Mouse (Mus musculus): ENCODE data around the gene Endov.
A peak's percentile ranks its signal among the peaks of the same experiment; 100 is the strongest.

The Endov gene

DNA sequence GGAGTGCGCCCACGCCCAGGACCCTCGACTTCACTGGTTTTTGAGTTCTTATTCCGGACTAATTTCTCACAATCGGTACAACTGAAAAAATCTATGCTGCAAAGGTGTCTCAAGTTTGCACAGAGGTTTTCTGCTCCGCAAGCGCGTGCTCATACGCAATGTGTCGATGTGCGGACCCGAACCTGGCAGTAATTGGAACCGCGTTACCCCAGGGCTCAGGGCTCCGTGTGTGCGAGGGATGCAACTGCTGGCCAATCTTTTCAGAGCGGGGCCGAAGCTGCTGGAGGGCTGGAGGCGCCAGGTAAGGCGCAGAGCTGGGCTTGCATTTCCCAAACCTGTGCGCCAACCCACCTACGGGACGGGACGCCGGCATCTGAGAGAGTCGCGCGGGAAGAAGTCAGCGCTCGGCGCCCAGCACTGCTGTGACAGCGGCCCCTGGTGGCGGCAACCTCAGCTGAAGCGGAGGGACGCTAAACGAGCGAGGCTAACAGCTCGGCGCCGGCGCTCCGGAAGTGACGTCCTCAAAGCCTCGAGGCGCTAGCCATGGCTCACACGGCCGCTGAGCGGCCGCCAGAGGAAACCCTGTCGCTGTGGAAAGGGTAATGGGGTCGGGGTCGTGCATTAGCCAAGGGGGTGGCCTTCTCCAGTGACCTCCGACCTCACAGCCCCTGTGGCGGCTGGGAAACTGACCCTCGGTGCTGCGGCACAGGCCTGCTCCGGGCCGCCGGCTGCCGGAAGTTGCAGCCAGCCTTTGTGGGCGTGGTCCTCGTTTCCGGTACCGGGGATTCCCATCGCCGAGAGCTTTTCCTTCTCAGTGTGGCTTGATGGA is at the start of gene Endov:
Gene Endov (plus strand): TSS at position 487 of the 829 bp plus-strand sequence.
- peak; percentile 99 for DNase-seq

DNA sequence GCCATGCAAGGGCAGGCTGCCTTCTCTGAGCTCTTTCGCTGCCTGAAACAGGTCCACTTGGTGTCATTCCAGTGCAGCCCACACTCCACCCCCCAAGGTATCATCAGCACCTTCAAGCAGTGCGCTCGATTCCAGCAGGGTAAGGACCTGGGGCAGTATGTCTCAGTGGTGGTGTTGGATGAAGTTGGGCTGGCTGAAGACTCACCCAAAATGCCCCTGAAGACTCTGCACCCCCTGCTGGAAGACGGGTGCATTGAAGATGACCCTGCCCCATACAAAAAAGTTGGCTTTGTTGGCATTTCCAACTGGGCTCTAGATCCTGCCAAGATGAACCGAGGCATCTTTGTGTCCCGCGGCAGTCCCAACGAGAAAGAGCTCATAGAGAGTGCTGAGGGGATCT is 48.9 kb upstream of the Endov start:
- DNase-seq, result no peak

DNA sequence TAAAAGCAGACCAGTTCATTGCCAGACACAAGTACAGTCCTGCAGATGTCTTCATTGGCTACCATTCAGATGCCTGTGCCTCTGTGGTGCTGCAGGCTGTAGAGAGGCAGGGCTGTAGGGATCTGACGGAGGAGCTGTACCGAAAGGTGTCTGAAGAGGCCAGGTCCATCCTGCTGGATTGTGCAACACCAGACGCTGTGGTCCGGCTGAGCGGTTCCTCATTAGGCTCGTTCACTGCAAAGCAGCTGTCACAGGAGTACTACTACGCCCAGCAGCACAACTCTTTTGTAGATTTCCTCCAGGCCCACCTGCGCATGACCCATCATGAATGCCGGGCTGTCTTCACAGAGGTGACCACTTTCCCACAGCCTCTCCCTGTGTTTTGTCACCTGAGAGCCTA is 47.7 kb upstream of the Endov start:
- DNase-seq, result no peak

DNA sequence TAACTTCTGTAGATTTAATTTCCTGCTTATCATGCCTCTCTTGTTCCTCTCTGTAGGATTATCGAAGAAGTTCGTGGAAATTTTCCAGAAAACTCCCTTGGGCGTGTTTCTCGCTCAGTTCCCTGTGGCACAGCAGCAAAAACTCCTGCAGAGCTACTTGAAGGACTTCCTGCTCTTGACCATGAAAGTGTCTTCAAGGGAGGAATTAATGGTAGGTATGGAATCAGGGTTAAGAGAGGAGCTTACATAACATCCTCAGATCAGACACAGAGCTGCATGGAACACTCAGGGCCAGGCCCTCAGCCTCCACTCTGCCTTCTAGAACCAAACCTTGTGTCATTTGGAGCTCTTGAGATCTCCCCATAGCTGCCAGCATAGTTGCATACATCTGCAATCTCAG is 35.0 kb upstream of the Endov start:
- DNase-seq, result no peak

DNA sequence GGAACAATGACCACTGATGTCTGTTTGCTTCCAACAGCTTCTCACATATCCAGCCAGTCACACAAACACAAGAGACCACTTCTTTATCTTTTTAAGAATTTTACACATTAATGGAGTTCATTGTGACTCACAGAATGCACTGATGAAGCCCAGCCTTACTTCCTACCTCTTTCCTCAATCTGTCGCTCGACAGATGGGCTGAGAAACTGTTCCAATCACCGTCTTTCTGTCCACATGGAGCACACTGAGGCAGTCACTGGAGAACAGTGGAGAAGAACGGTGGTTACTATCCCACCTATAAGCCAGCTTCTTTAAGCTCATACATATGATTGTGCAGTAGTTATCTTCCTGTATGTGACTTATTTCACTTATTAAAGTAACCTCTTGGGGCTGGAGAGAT is 13.3 kb upstream of the Endov start:
- DNase-seq, result no peak

DNA sequence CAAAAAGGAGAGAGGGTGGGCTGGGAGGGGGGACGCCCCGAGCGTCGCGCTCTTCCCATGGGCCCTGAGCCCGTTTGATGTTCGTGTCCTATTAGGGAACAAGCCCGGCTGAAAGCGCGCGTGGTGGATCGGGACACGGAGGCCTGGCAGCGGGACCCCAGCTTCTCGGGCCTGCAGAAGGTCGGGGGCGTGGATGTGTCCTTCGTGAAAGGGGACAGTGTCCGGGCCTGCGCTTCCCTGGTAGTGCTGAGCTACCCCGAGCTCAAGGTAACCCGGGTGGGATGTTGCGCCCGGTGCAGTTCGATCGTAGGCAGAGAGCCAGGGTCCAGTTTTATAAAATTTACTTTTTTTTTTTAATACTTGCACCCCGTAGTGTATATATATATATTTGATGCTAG is 542 bp downstream of the Endov start:
- no peak for DNase-seq

DNA sequence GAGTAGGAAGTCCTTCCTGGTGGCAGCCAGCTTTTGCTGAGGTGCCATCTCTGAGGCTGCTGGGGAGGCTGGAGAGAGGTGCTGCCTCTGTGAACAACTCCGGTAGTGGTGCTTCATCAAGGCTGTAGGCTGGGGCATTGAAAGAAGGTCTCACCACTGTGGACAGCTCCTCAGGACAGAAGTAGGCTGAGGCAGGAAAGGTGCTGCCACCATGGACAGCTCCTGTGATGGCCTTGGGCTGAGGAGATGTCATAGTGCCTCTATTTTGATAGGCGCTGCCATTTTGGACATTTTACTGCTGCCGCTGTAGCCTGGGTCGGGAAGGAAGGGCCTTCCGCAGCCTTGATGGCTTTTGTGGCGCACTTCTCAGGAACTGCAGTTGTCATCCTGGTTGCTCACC is 1.7 kb downstream of the Endov start:
- DNase-seq, result no peak

DNA sequence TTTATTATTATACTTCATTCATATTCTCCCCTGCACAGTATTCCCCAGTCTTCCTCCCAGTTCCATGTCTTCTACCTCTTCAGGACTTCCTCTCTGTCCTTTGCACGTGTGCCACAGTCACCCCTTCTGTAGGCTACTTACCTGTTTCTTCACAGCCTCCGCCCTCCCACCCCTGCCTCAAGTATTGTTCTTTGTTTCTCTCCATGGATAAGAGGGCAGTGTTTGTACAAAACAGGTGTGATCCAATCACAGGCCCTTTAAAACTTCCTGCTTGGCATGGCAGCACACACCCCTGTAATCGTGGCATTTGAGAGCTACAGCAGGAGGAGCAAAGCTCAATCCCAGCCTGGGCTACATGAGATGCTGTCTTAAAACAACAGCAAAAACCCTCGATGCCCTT is 2.4 kb downstream of the Endov start:
- no peak for DNase-seq

DNA sequence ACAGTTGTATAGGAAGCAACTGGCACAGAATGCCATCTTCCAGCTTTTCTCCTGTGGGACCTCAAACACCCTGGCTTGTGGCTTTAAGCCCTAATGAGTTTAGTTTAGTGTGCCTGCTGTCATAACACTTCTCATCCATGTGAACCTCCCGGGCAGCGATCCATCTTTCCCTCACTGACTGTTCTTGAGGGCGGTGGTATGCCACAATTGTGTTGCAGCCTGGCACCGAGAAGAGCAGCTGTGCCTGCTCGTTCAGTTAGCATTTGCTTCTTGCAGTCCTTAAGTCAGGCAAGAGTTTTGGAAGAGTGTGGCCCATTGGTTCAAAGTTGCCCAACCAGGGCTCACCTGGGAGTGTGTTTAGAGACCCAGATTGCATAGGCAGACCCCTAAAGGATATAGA is 5.0 kb downstream of the Endov start:
- no peak for DNase-seq

DNA sequence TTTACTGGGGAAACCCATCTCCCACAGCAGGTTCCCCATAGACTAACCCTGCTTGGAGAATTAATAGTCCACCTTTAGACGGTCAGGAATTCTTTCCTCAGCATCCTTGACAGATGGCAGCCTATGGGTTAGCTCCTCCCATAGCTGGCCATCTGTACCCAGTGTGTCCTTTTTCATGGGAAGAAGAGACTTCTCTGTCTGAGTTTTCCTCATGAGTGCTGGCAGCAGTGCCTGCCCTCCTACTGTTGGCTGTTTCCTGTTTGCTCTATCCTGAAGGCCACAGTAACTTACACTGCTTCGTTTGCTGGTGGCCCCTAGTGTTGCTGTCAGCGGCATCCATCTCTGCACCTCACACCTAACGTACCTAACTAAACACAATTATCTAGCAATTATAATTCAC is 6.3 kb downstream of the Endov start:
- no peak for DNase-seq

DNA sequence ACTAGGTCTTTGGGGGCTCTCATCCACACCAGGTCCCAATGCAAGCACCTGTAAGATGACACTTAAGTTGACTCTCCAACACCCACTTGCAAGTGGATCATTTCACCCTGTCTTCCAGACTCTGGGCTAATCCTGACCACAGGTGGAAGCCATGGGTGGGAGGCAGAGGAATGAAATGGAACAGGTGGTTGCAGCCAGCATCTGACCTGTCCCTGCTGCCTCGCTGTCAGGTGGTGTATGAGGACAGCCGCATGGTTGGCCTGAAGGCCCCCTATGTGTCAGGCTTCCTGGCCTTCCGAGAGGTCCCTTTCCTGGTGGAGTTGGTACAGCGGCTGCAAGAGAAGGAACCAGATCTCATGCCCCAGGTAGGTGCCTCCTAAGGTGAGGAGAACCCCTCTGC is 8.2 kb downstream of the Endov start:
- DNase-seq, result no peak

DNA sequence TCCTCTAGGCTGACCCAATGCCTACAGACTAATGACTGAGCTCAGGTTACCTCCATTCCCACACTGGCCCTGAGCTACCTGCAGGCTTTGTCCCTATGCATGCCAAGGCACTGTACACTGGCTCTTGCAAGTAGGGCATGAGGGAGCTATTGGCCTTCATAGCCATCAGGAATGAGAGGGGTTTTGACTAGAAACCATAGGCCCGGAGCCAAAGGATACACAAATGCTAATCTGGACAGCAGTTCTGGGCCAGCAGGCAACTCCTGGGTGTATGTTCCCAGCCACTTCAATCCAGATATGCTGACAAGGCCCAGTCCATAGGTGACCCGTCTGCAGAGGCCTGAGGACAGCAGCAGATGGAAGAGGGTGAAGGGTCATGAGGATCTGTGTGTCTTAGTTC is 8.9 kb downstream of the Endov start:
- DNase-seq, result no peak

DNA sequence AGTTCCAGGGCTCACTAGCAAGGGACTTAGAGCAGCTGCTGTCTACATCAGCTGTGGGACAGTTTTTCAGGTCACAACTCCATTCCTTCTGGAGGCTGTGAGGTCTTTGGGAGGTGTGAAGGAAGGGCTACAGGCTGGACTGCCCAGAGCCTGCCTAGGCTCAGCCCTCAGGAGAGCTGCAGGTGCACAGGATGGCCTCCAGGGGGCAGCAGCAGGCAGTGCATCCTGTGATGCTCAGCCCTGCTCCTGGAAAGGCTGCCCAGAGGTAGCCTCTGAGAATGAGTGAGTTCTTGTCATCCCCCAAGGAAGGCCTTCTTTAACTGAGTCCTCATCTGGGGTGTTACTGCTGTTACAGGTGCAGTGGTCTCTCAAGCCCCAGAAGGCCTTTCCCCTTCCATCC is 12.5 kb downstream of the Endov start:
- peak; percentile 93 for DNase-seq

DNA sequence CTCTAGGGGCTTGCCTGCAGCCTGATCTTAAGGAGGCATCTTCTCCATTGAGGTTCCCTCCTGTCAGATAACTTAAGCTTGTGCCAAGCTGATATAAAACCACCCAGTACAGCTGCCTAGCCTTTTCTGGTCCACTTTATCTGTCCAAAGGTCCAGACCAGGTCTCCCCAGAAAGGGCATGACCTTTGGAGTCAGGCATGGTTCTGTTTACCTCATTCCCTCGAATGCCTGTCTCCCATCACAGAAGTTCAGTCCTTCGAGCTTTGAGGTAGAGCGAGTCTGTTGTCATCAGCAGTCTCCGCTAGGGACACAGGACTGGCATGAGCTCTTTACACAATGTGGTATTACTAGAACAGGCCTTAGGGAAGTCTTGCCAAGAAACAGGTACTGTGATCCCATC is 15.2 kb downstream of the Endov start:
- DNase-seq, result no peak

DNA sequence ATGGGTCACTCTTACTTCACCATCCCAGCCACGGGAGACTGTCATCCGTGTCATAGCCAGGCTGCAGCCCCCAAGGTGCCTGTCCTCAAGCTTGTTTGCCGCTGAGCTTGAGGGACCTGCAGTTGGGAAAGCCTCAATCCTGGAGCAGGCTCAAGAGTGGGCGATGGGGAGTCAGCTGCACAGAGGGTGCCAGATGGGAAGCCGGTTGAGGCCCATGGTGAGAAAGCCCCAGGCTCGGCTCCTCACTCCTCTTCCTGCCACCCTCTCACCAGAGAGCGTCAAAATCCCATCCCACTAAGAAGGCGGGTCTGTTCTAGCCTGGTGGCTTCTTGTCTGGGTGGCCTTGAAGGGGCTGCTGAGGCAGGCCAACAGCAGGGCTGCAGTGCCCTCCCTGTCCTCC is 16.6 kb downstream of the Endov start:
- DNase-seq, result no peak

DNA sequence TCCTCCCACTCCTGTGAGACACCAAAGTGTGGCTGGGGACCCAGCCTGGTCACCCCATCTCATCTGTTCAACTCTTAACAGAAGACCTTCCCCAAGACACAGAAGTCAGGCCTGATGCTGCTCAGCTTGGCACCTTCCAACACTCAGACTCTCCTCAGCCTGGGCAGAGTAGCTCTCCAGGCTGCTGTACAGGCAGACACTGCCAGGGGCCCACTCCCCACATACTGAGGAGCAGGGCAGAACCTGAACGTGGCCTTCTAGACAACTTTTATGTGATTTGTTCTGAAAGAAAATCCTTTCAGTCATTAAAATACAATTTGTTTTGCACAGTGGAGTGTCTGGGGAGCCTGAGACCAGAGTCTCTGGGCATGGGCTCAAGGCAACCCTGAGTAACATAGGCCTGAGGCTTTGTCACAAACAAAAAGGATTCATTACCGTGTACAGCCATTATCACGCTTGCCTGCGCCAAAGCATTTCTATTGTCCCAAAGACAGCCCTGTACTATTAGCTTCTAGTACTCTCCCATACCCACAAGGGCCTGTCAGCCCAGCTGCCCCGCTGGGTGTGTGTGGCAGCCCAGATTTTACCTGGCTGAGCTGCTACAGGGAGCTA is 18.1 kb downstream of the Endov start:
- DNase-seq, result no peak

DNA sequence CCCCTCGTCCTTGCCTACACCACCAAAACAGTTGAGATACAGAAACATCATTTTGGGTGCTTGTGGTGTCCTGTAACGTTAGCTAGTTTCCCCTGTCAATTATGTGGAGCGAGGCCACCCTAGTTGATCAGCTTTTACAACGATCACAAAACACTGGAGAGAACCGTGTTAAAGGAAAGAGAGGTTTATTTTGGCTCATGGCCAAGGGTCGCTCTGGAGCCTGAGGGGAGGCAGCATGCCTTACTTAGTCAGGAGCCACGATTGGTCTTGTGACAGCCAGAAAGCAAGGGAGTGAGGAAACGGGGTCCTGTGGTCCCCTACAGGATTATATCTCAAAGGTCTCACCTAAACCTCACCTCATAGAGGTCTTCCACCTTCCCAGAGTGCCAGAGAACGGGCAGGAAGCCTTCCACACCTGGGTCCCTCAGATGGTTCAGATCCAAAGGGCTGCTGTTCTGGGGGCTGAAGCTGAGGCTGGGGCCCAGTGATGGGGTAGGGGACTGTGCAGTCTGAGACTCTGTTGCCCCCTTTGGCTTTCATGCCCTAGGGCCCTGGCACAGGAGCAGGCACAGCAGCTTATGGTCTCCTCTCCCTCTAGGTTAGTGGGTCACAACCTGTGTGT is 22.0 kb downstream of the Endov start:
- no peak for DNase-seq

DNA sequence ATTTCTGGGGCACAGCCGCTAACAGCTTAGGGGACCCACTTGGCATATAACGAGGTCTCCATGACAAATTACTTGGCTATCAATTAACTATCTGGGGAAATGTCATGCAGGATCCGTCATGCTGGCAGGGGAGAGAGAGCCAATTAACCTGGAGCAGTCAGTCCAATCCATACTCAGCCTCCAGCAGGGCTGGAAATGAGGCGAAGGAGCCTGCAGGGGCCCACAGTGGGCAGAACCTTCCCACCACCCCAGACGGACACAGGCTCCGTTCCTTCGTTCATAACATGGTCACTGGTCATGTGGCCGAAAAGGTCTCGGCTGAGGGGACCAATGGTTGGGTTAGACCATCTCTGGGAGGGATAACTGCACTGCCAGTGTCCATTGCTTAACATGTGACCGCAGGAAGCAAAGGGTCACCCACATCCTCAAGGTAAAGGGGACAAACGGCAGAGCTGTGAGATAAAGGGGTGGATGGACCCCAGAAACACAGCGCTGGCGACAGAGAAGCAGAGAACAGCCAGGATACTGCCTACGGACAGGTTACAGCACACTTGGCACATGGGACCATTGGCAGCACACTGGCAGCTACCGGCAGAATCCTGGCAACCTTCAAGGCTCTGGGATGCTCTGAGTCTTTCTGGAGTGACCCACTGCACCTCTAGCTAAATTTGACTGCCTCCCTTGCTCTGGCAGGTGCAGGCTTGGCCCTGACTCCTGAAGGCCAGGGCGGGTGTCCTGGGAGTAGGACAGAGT is 23.1 kb downstream of the Endov start:
- no peak for DNase-seq

DNA sequence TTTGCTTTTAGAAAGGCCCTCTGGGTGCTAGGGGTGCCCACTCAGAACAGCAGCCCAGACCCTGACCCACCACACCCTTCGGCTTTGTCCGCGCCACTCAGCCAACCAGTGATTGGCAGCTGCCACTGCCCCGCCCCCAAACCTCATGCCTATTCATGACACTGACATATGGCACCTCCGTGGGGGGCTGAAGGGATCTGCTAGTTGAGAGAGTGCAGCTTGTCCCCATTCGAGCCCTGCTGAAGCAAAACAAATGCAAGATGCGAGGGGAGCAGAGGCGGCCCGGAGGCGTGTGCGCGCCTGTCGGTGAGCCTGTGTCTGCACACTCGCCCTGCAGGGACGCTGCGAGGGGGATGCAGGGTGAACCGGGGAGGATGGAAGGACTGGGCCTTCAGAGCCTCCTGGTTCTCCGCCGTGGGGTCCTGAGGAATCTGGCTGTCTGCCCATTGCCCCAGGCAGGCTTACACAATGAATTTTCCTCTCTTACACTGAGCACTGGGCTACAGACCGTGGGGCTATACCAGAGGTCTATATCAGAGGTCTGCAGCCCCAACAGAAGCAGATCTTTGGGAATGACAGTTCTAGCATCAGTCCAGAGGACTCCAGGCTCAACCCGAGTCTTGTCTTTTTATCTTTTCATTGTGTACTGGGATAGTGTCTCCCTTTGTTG is 24.0 kb downstream of the Endov start:
- no peak for DNase-seq

DNA sequence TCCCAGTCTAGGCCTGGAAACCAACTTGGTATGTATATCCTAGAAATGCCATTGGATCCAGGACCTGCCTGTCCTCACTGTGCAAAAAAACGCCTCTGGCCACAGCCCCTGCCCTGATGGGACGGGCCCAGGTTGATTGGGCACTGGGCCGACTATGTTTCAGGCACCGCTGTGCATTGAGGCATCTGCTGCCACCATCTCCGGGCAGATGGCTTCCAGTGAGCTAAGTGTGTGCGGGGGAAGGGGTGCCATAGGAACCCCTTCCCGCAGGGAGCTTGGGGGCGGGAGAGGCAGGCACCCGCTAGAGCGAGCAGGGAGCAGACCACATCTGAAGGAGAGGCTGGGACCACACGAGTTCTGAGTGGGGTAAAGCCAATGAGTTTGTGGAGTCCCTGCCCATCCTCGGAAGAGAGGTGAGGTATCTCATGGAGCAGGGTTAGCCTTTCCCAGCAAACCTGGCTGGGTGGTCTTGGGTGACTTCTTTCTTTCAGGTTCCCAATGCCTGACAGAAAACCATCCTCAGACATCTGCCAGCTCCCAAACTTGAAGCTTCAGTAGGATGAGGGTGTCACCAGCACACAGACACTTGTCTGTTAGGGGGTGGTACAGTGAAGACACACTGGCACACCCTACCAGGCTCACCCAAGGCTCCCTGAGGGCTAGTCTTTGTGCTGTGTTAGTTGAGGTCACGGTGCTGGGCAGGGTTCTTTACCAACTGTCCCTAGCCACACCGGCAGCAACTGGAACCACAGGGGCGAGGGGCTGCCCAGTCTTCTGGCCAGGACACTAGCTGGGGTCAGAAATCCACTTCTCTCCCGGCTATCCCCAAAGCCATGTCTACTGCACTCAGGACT is 24.9 kb downstream of the Endov start:
- no peak for DNase-seq

DNA sequence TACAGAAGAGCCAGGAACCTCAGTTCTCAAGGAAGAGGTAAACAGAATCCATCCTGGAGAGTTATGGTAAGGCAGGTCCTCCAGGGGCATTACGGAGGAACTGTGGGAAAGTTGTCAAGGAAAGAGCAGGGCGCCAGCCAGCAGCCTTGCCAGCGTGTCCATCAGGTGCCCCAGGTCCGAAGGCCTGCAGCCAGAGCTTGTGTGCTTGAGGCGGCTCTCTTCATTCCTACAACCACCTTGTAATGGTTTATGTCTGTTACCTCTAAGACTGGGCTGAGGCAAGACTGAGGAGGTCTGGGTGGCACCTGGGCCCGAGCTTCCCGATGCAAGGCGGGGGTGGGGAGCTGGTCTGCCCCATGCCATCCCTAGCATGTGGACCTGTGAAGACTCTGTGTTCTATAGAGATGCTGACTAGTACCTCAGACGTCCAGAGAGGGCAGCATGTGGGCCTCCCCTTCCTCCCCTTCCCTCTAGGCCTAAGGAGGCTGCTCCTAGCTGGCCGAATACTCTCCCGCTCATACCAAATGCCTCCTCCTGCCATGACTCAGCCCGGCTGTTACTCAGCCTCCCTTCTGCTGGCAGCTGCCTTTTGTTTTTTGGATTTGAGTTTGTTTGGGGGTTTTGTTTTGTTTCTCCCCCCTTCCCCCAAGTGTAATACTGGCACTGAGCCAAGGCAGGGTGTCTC is 25.7 kb downstream of the Endov start:
- DNase-seq, result no peak
